In genomic region chr6:17306602-17307325, GRCm38 (mm10) we compare ENCODE assay signal across 8 mouse cellular contexts. TPM values are rescaled to one million over a fixed set of nuclear protein-coding genes. Genes with fewer than 3 reads are reported as not detected.
DNase-seq lines count a peak whose midpoint lies in the region; ATAC-seq lines count a peak whose summit lies in the region.

No protein-coding gene starts in this region.

- H3K4me1 ChIP-seq in hindbrain, embryonic 13.5 days (replicated peaks): peaks cover 23% of the 10 kb centered on the region
- peaks cover 10% of the 10 kb centered on the region for H3K4me1 ChIP-seq in liver, embryonic 13.5 days (replicated peaks)
- peaks cover 17% of the 10 kb centered on the region for H3K4me1 ChIP-seq in neural tube, embryonic 12.5 days

- H3K4me2 ChIP-seq in hindbrain, embryonic 13.5 days: peak overlapping the region; percentile 93
- H3K4me2 ChIP-seq in liver, embryonic 13.5 days: peak overlapping the region; percentile 62
- peak overlapping the region; percentile 87 for H3K4me2 ChIP-seq in neural tube, embryonic 12.5 days (replicated peaks)

- no peaks in the 10 kb centered on the region for H3K36me3 ChIP-seq in hindbrain, embryonic 13.5 days
- H3K36me3 ChIP-seq in liver, embryonic 13.5 days: no peaks in the 10 kb centered on the region
- H3K36me3 ChIP-seq in neural tube, embryonic 12.5 days: no peaks in the 10 kb centered on the region

- H3K27ac ChIP-seq in hindbrain, embryonic 13.5 days: no peak overlapping the region
- no peak overlapping the region for H3K27ac ChIP-seq in liver, embryonic 13.5 days
- H3K27ac ChIP-seq in neural tube, embryonic 12.5 days: no peak overlapping the region

- DNase-seq in urinary bladder, adult 2 months (ENCODE audit: low spot score): peak; percentile 35
- no peak for DNase-seq in urinary bladder, postnatal 10 days (ENCODE audit: low spot score)
- peak; percentile 17 for DNase-seq in gastrocnemius, adult 18-20 months (ENCODE audit: low spot score)
- DNase-seq in liver, embryonic 13.5 days: no peak

- H3K9me3 ChIP-seq in hindbrain, embryonic 13.5 days: no peaks in the 10 kb centered on the region
- H3K9me3 ChIP-seq in liver, embryonic 13.5 days (replicated peaks): no peaks in the 10 kb centered on the region
- H3K9me3 ChIP-seq in neural tube, embryonic 12.5 days: no peaks in the 10 kb centered on the region

- peaks cover 48% of the 10 kb centered on the region for H3K27me3 ChIP-seq in hindbrain, embryonic 13.5 days
- H3K27me3 ChIP-seq in liver, embryonic 13.5 days: peaks cover 33% of the 10 kb centered on the region
- peaks cover 11% of the 10 kb centered on the region for H3K27me3 ChIP-seq in neural tube, embryonic 12.5 days (replicated peaks)

- H3K4me3 ChIP-seq in hindbrain, embryonic 13.5 days: peak overlapping the region; percentile 48
- H3K4me3 ChIP-seq in liver, embryonic 13.5 days (replicated peaks): peak overlapping the region; percentile 40
- H3K4me3 ChIP-seq in neural tube, embryonic 12.5 days: peak overlapping the region; percentile 39

- ATAC-seq in hindbrain, embryonic 13.5 days (ENCODE audit: low FRiP score): peak; percentile 68
- ATAC-seq in liver, embryonic 13.5 days (ENCODE audit: low read depth): no peak; the same call in 1 of the 2 replicates
- peak; percentile 35 for ATAC-seq in neural tube, embryonic 12.5 days (ENCODE audit: low FRiP score, low read depth)
- ATAC-seq in frontal cortex, adult (ENCODE audit: low TSS enrichment): no peak
- ATAC-seq in monocyte, adult 5-6 weeks (replicated peaks; ENCODE audit: insufficient number of reproducible peaks, low FRiP score, low TSS enrichment, poor library complexity, severe bottlenecking): no peak

- WGBS in hindbrain, embryonic 13.5 days: under 1% methylated on average over 18 of the region's 19 CpGs
- 3% methylated on average over 18 of the region's 19 CpGs for WGBS in liver, embryonic 13.5 days (ENCODE audit: insufficient replicate concordance)
- WGBS in neural tube, embryonic 12.5 days: under 1% methylated on average over 18 of the region's 19 CpGs

- peak overlapping the region; percentile 68 for H3K9ac ChIP-seq in hindbrain, embryonic 13.5 days
- H3K9ac ChIP-seq in liver, embryonic 13.5 days: no peak overlapping the region
- peak overlapping the region; percentile 44; the same call in 1 of the 2 replicates for H3K9ac ChIP-seq in neural tube, embryonic 12.5 days

RNA-seq across cellular contexts. Expression of gene Cav1, which starts 0.6 kb away (rescaled TPM):
- 673 and 863 TPM in 2 replicates for polyA plus RNA-seq in urinary bladder, adult 2 months (2012; rRNA removed)
- 100 to 1,000 TPM; 102 to 138 TPM for total RNA-seq in gastrocnemius, adult 18-20 months (2021)
- 19.6 and 19.8 TPM in 2 replicates for polyA plus RNA-seq in hindbrain, embryonic 13.5 days (2015; fragmentation: Nextera tagmentation; extraction: Ambion mirVana)
- 3.7 and 4.9 TPM in 2 replicates for polyA plus RNA-seq in liver, embryonic 13.5 days (2015; fragmentation: Nextera tagmentation; extraction: Ambion mirVana)
- polyA plus RNA-seq in neural tube, embryonic 12.5 days (2016; fragmentation: Nextera tagmentation; extraction: Ambion mirVana): 24.2 and 25.9 TPM in 2 replicates
- not detected in 3 replicates for total RNA-seq in monocyte, adult 5-6 weeks (2017)

RNA-seq across cellular contexts. Expression of gene Cav2, which starts 25.8 kb away (rescaled TPM):
- 64.5 and 79.9 TPM in 2 replicates for polyA plus RNA-seq in urinary bladder, adult 2 months (2012; rRNA removed)
- total RNA-seq in gastrocnemius, adult 18-20 months (2021): 10 to 100 TPM; 13.7 to 22.1 TPM
- polyA plus RNA-seq in hindbrain, embryonic 13.5 days (2015; fragmentation: Nextera tagmentation; extraction: Ambion mirVana): 11.3 and 11.5 TPM in 2 replicates
- polyA plus RNA-seq in liver, embryonic 13.5 days (2015; fragmentation: Nextera tagmentation; extraction: Ambion mirVana): 2.4 and 3.4 TPM in 2 replicates
- polyA plus RNA-seq in neural tube, embryonic 12.5 days (2016; fragmentation: Nextera tagmentation; extraction: Ambion mirVana): 7.7 and 10.2 TPM in 2 replicates
- 1.2 to 12.2 TPM (median 3.1 TPM) in 3 replicates for total RNA-seq in monocyte, adult 5-6 weeks (2017)

Comparison
In these comparisons a context has a peak if more than half of its experiments do, and no peak if none do; other contexts are left out.
1. DNase-seq: peak in urinary bladder, adult 2 months (single experiment) and gastrocnemius, adult 18-20 months (single experiment); none in urinary bladder, postnatal 10 days (single experiment) and liver, embryonic 13.5 days (single experiment).
2. ATAC-seq: peak in hindbrain, embryonic 13.5 days (single experiment) and neural tube, embryonic 12.5 days (single experiment); none in liver, embryonic 13.5 days (single experiment), frontal cortex, adult (single experiment) and monocyte, adult 5-6 weeks (single experiment).
3. RNA of gene Cav1, which starts 0.6 kb away (polyA plus RNA-seq): 673 to 863 TPM in urinary bladder, adult 2 months; 24.2 to 25.9 TPM in neural tube, embryonic 12.5 days, 19.6 to 19.8 TPM in hindbrain, embryonic 13.5 days and 3.7 to 4.9 TPM in liver, embryonic 13.5 days; every median in the first group is over 10 times any median in the second.
4. Peak in every context shown above with its lines, with median percentiles within 50 percentile points of each other: H3K4me2 ChIP-seq and H3K4me3 ChIP-seq.